Comparison of ENCODE assay signal across 35 mouse cellular contexts in genomic region chr11:26742235-26742634, GRCm38 (mm10).
"Had no signal": no experiment of that assay in that cellular context is flagged by ENCODE, and none has a peak within 500 bp of the region (broad histone marks: within the 10 kb centered on the region; RNA-seq: fewer than 3 reads in every experiment).

No protein-coding gene starts in this region.

- DNase-seq: heart, postnatal 10 days; heart, postnatal 14 days; heart, postnatal 36 days; heart, postnatal 4 days; kidney, adult 11 months; kidney, adult 18-20 months; kidney, adult 2 months; kidney, adult 8-10 months; kidney, adult 9 months; kidney, postnatal 10 days; kidney, postnatal 14 days; kidney, postnatal 25 days; kidney, postnatal 36 days; kidney, postnatal 4 days; layer of hippocampus, adult 9-11 months; layer of hippocampus, postnatal 36 days had no signal

- H3K9me3 ChIP-seq: heart, embryonic 10.5 days; heart, embryonic 12.5 days; heart, embryonic 15.5 days; hindbrain, embryonic 10.5 days; hindbrain, embryonic 15.5 days; intestine, embryonic 15.5 days had no signal

- ATAC-seq: hindbrain, embryonic 16.5 days; hindbrain, postnatal 0 days; inflammation-experienced regulatory T-cells, adult 6 months; intestine, embryonic 15.5 days; intestine, embryonic 16.5 days; intestine, postnatal 0 days had no signal

- H3K4me3 ChIP-seq: heart, embryonic 10.5 days; heart, embryonic 12.5 days; heart, embryonic 13.5 days; heart, embryonic 15.5 days; hindbrain, embryonic 10.5 days; hindbrain, embryonic 12.5 days; hindbrain, embryonic 13.5 days; hindbrain, embryonic 15.5 days; intestine, embryonic 15.5 days; layer of hippocampus, adult 2 months; left cerebral cortex, adult 2 months had no signal

- H3K4me2 ChIP-seq: heart, embryonic 11.5 days; heart, embryonic 12.5 days; heart, embryonic 13.5 days; heart, embryonic 15.5 days; hindbrain, embryonic 12.5 days; hindbrain, embryonic 13.5 days; hindbrain, embryonic 14.5 days; hindbrain, embryonic 15.5 days; intestine, embryonic 15.5 days had no signal

- H3K27me3 ChIP-seq: heart, embryonic 12.5 days; heart, embryonic 13.5 days; heart, embryonic 15.5 days; hindbrain, embryonic 12.5 days; hindbrain, embryonic 13.5 days; hindbrain, embryonic 15.5 days; intestine, embryonic 15.5 days had no signal

- H3K27ac ChIP-seq: heart, embryonic 10.5 days; heart, embryonic 13.5 days; heart, embryonic 15.5 days; hindbrain, embryonic 10.5 days; hindbrain, embryonic 12.5 days; hindbrain, embryonic 13.5 days; hindbrain, embryonic 14.5 days; hindbrain, embryonic 15.5 days; hindbrain, postnatal 0 days; intestine, embryonic 15.5 days; kidney, postnatal 0 days; layer of hippocampus, adult 2 months; left cerebral cortex, adult 2 months had no signal

- H3K36me3 ChIP-seq: heart, embryonic 10.5 days; heart, embryonic 12.5 days; heart, embryonic 13.5 days; heart, embryonic 15.5 days; hindbrain, embryonic 10.5 days; hindbrain, embryonic 12.5 days; hindbrain, embryonic 13.5 days; hindbrain, embryonic 15.5 days; intestine, embryonic 15.5 days had no signal

- H3K9ac ChIP-seq: heart, embryonic 12.5 days; heart, embryonic 13.5 days; heart, embryonic 15.5 days; hindbrain, embryonic 12.5 days; hindbrain, embryonic 13.5 days; hindbrain, embryonic 14.5 days; hindbrain, embryonic 15.5 days; intestine, embryonic 15.5 days had no signal

- H3K4me1 ChIP-seq: heart, embryonic 10.5 days; heart, embryonic 12.5 days; heart, embryonic 13.5 days; heart, embryonic 15.5 days; hindbrain, embryonic 10.5 days; hindbrain, embryonic 12.5 days; hindbrain, embryonic 13.5 days; hindbrain, embryonic 15.5 days; intestine, embryonic 15.5 days had no signal
